In genomic region chr13:80519792-80520191, GRCm38 (mm10) we compare ENCODE assay signal across 16 mouse cellular contexts.
DNase-seq lines count a peak whose midpoint lies in the region; ATAC-seq and TF ChIP-seq lines count a peak whose summit lies in the region.
"Had no signal": no experiment of that assay in that cellular context is flagged by ENCODE, and none has a peak within 500 bp of the region (broad histone marks: within the 10 kb centered on the region; RNA-seq: fewer than 3 reads in every experiment).

No protein-coding gene starts in this region.

- no peak overlapping the region for H3K9ac ChIP-seq in hindbrain, embryonic 15.5 days
- H3K9ac ChIP-seq in hindbrain, embryonic 14.5 days, result no peak overlapping the region
- H3K9ac ChIP-seq in neural tube, embryonic 14.5 days (replicated peaks; ENCODE audit: low read depth, low read length), result no peak overlapping the region
- no peak overlapping the region for H3K9ac ChIP-seq in neural tube, embryonic 15.5 days (replicated peaks)
- H3K9ac ChIP-seq: liver, embryonic 15.5 days; midbrain, embryonic 12.5 days; neural tube, embryonic 13.5 days had no signal

- H3K27me3 ChIP-seq in hindbrain, embryonic 15.5 days, result no peaks in the 10 kb centered on the region
- no peaks in the 10 kb centered on the region for H3K27me3 ChIP-seq in hindbrain, embryonic 14.5 days (ENCODE audit: control insufficient read depth, insufficient read depth, low read length)
- H3K27me3 ChIP-seq in neural tube, embryonic 14.5 days (ENCODE audit: control insufficient read depth, insufficient read depth, low read length), result no peaks in the 10 kb centered on the region
- H3K27me3 ChIP-seq in neural tube, embryonic 15.5 days (replicated peaks), result no peaks in the 10 kb centered on the region
- H3K27me3 ChIP-seq: liver, embryonic 15.5 days; midbrain, embryonic 12.5 days; neural tube, embryonic 13.5 days had no signal

- H3K4me1 ChIP-seq in hindbrain, embryonic 15.5 days (replicated peaks), result 0 out of 2 replicates have a peak, but pooled peaks cover 3% of the 10 kb centered on the region
- H3K4me1 ChIP-seq in hindbrain, embryonic 14.5 days (replicated peaks; ENCODE audit: control insufficient read depth, insufficient read depth, low read length), result no peaks in the 10 kb centered on the region
- H3K4me1 ChIP-seq in neural tube, embryonic 14.5 days (ENCODE audit: control insufficient read depth, insufficient read depth, low read length), result 0 out of 2 replicates have a peak, but pooled peaks cover 2% of the 10 kb centered on the region
- H3K4me1 ChIP-seq in neural tube, embryonic 15.5 days, result peaks cover 2% of the 10 kb centered on the region; the same call in 1 of the 2 replicates
- H3K4me1 ChIP-seq: liver, embryonic 15.5 days; midbrain, embryonic 12.5 days had no signal

- no peak for TF ChIP-seq POLR2A in brain, embryonic 14.5 days (IDR thresholded peaks at IDR 0.05; ENCODE audit: borderline replicate concordance, extremely low read depth, insufficient read depth, insufficient read length, poor library complexity, severe bottlenecking)

- 0 out of 2 replicates have a peak, but pooled peaks have one; percentile 19 for ATAC-seq in hindbrain, embryonic 15.5 days (ENCODE audit: low FRiP score, low read depth)
- no peak; the same call in 1 of the 2 replicates for ATAC-seq in hindbrain, embryonic 14.5 days (ENCODE audit: low FRiP score)
- peak; percentile 24; the same call in 1 of the 2 replicates for ATAC-seq in neural tube, embryonic 14.5 days (ENCODE audit: low read depth)
- no peak for ATAC-seq in neural tube, embryonic 15.5 days (ENCODE audit: low FRiP score)
- ATAC-seq: activated CD4-positive, CD25-positive, alpha-beta regulatory T cell, adult 4 months had no signal

- H3K4me2 ChIP-seq in hindbrain, embryonic 15.5 days, result no peak overlapping the region
- no peak overlapping the region for H3K4me2 ChIP-seq in hindbrain, embryonic 14.5 days (replicated peaks)
- H3K4me2 ChIP-seq in neural tube, embryonic 14.5 days (ENCODE audit: low read depth, low read length), result no peak overlapping the region
- no peak overlapping the region for H3K4me2 ChIP-seq in neural tube, embryonic 15.5 days
- H3K4me2 ChIP-seq: liver, embryonic 15.5 days; midbrain, embryonic 12.5 days; neural tube, embryonic 13.5 days had no signal

- intact Hi-C loops in left cerebral cortex, adult 2 months (cut with DNase I), result no loop called here

- no peak for TF ChIP-seq CTCF in brain, embryonic 14.5 days (IDR thresholded peaks at IDR 0.05; ENCODE audit: borderline replicate concordance, extremely low read depth, insufficient read depth, insufficient read length)
- TF ChIP-seq CTCF in left cerebral cortex, adult 2 months (IDR thresholded peaks at IDR 0.05), result no peak

- DNase-seq in hindbrain, embryonic 14.5 days (ENCODE audit: low spot score), result no peak
- DNase-seq in adrenal gland, adult 2 months, result peak; percentile 64
- DNase-seq in brain, embryonic 14.5 days (ENCODE audit: low read depth), result peak; percentile 64
- no peak for DNase-seq in layer of hippocampus, adult 9-10 months (ENCODE audit: low spot score)
- DNase-seq in left cerebral cortex, adult 2 months (ENCODE audit: extremely low spot score in 1 of 2, low spot score in 2 of 2), result no peak
- DNase-seq: cerebellum, adult 11-12 months; embryo, embryonic 11 days; gastrocnemius, postnatal 25 days; kidney, adult 18-20 months had no signal

- H3K27ac ChIP-seq in hindbrain, embryonic 15.5 days (replicated peaks), result no peak overlapping the region
- no peak overlapping the region for H3K27ac ChIP-seq in hindbrain, embryonic 14.5 days
- H3K27ac ChIP-seq in neural tube, embryonic 14.5 days (ENCODE audit: low read depth, low read length), result no peak overlapping the region
- no peak overlapping the region for H3K27ac ChIP-seq in neural tube, embryonic 15.5 days (replicated peaks)
- no peak overlapping the region for H3K27ac ChIP-seq in left cerebral cortex, adult 2 months
- H3K27ac ChIP-seq: liver, embryonic 15.5 days; midbrain, embryonic 12.5 days; neural tube, embryonic 13.5 days had no signal

- H3K36me3 ChIP-seq in hindbrain, embryonic 15.5 days, result no peaks in the 10 kb centered on the region
- no peaks in the 10 kb centered on the region for H3K36me3 ChIP-seq in hindbrain, embryonic 14.5 days (replicated peaks; ENCODE audit: control insufficient read depth, insufficient read depth)
- no peaks in the 10 kb centered on the region for H3K36me3 ChIP-seq in neural tube, embryonic 14.5 days (ENCODE audit: control insufficient read depth, insufficient read depth, low read length)
- H3K36me3 ChIP-seq in neural tube, embryonic 15.5 days, result no peaks in the 10 kb centered on the region
- H3K36me3 ChIP-seq: liver, embryonic 15.5 days; midbrain, embryonic 12.5 days; neural tube, embryonic 13.5 days had no signal

- 67% methylated on average over 4 of the region's 4 CpGs for WGBS in hindbrain, embryonic 15.5 days
- 64% methylated on average over 4 of the region's 4 CpGs for whole genome bisulfite sequencing in hindbrain, embryonic 14.5 days
- 69% methylated on average over 4 of the region's 4 CpGs for WGBS in neural tube, embryonic 14.5 days
- WGBS in neural tube, embryonic 15.5 days, result 65% methylated on average over 4 of the region's 4 CpGs

- no peak overlapping the region for H3K4me3 ChIP-seq in hindbrain, embryonic 15.5 days
- H3K4me3 ChIP-seq in hindbrain, embryonic 14.5 days (replicated peaks; ENCODE audit: low read length), result no peak overlapping the region
- no peak overlapping the region for H3K4me3 ChIP-seq in neural tube, embryonic 14.5 days (ENCODE audit: low read depth, low read length)
- H3K4me3 ChIP-seq in neural tube, embryonic 15.5 days (replicated peaks), result no peak overlapping the region
- H3K4me3 ChIP-seq in left cerebral cortex, adult 2 months, result no peak overlapping the region
- H3K4me3 ChIP-seq: liver, embryonic 15.5 days; midbrain, embryonic 12.5 days; neural tube, embryonic 13.5 days had no signal

- no peaks in the 10 kb centered on the region for H3K9me3 ChIP-seq in hindbrain, embryonic 15.5 days
- H3K9me3 ChIP-seq in hindbrain, embryonic 14.5 days (ENCODE audit: control insufficient read depth, low read length), result no peaks in the 10 kb centered on the region
- H3K9me3 ChIP-seq in neural tube, embryonic 14.5 days (ENCODE audit: control insufficient read depth, low read length), result no peaks in the 10 kb centered on the region
- no peaks in the 10 kb centered on the region for H3K9me3 ChIP-seq in neural tube, embryonic 15.5 days (replicated peaks)
- H3K9me3 ChIP-seq: liver, embryonic 15.5 days; midbrain, embryonic 12.5 days; neural tube, embryonic 13.5 days had no signal

Comparison
In these comparisons a context has a peak if more than half of its experiments do, and no peak if none do; other contexts are left out.
1. ATAC-seq: peak in hindbrain, embryonic 15.5 days (single experiment) and neural tube, embryonic 14.5 days (single experiment); none in hindbrain, embryonic 14.5 days (single experiment) and neural tube, embryonic 15.5 days (single experiment).
2. DNase-seq: peak in adrenal gland, adult 2 months (single experiment) and brain, embryonic 14.5 days (single experiment); none in hindbrain, embryonic 14.5 days (single experiment), layer of hippocampus, adult 9-10 months (single experiment) and left cerebral cortex, adult 2 months (0 of 2).